ENCODE assay signal across 8 mouse cellular contexts in genomic region chr1:136346373-136347035, GRCm38 (mm10). TPM values are rescaled to one million over a fixed set of nuclear protein-coding genes. Genes with fewer than 3 reads are reported as not detected.
DNase-seq lines count a peak whose midpoint lies in the region; ATAC-seq and TF ChIP-seq lines count a peak whose summit lies in the region.

No protein-coding gene starts in this region.

- WGBS in kidney, embryonic 16.5 days, result 2% methylated on average over 12 of the region's 12 CpGs
- WGBS in hindbrain, embryonic 11.5 days, result 7% methylated on average over 12 of the region's 12 CpGs

- H3K4me2 ChIP-seq in kidney, embryonic 16.5 days (replicated peaks; ENCODE audit: low read depth, low read length), result peak overlapping the region; percentile 92
- H3K4me2 ChIP-seq in hindbrain, embryonic 11.5 days (replicated peaks; ENCODE audit: low read depth, low read length), result peak overlapping the region; percentile 71

- peak overlapping the region; percentile 67; the same call in 1 of the 2 replicates for H3K27ac ChIP-seq in kidney, embryonic 16.5 days (ENCODE audit: low read length)
- H3K27ac ChIP-seq in bone marrow macrophage, adult 2 months (ENCODE audit: insufficient read depth, low read depth, low read length), result peak overlapping the region; percentile 35
- H3K27ac ChIP-seq in hindbrain, embryonic 11.5 days (ENCODE audit: low read depth, low read length), result peak overlapping the region; percentile 97

- TF ChIP-seq CTCF in bone marrow macrophage, adult 2 months (IDR thresholded peaks at IDR 0.05; ENCODE audit: low read depth, low read length), result no peak

- peaks cover 37% of the 10 kb centered on the region for H3K4me1 ChIP-seq in kidney, embryonic 16.5 days (ENCODE audit: insufficient read depth, low read length)
- peaks cover 10% of the 10 kb centered on the region for H3K4me1 ChIP-seq in bone marrow macrophage, adult 2 months (ENCODE audit: control insufficient read depth, insufficient read depth, low read length)
- H3K4me1 ChIP-seq in hindbrain, embryonic 11.5 days (replicated peaks; ENCODE audit: control insufficient read depth, insufficient read depth, low read length), result peaks cover 2% of the 10 kb centered on the region; the same call in 1 of the 2 replicates

- no peak for DNase-seq in kidney, postnatal 25 days
- no peak for DNase-seq in hindbrain, embryonic 11.5 days (ENCODE audit: low spot score)
- no peak for DNase-seq in adrenal gland, postnatal 25 days
- DNase-seq in thymus, postnatal 14 days, result no peak
- DNase-seq in ovary, postnatal 14 days (ENCODE audit: low spot score), result no peak

- H3K9me3 ChIP-seq in kidney, embryonic 16.5 days (ENCODE audit: low read length), result no peaks in the 10 kb centered on the region
- H3K9me3 ChIP-seq in hindbrain, embryonic 11.5 days (ENCODE audit: control insufficient read depth, low read length), result no peaks in the 10 kb centered on the region

- 0 out of 2 replicates have a peak, but pooled peaks have one; percentile 9 for ATAC-seq in kidney, embryonic 16.5 days (ENCODE audit: low FRiP score, low TSS enrichment)
- ATAC-seq in hindbrain, embryonic 11.5 days (ENCODE audit: low FRiP score), result peak; percentile 49; the same call in 1 of the 2 replicates
- ATAC-seq in megakaryocyte progenitor cell, adult 5-6 weeks (replicated peaks; ENCODE audit: poor library complexity), result peak; percentile 23

- TF ChIP-seq POLR2A in bone marrow macrophage, adult 2 months (IDR thresholded peaks at IDR 0.05; ENCODE audit: borderline replicate concordance, low read depth, low read length), result no peak

- peak overlapping the region; percentile 97 for H3K4me3 ChIP-seq in kidney, embryonic 16.5 days (ENCODE audit: low read length)
- H3K4me3 ChIP-seq in bone marrow macrophage, adult 2 months (ENCODE audit: insufficient read depth, low read length), result peak overlapping the region; percentile 87
- peak overlapping the region; percentile 95 for H3K4me3 ChIP-seq in hindbrain, embryonic 11.5 days (ENCODE audit: low read depth, low read length)

- H3K9ac ChIP-seq in kidney, embryonic 16.5 days (replicated peaks; ENCODE audit: low read length), result peak overlapping the region; percentile 96
- peak overlapping the region; percentile 58; the same call in 1 of the 2 replicates for H3K9ac ChIP-seq in hindbrain, embryonic 11.5 days (ENCODE audit: low read depth, low read length)

- no peaks in the 10 kb centered on the region for H3K36me3 ChIP-seq in kidney, embryonic 16.5 days (ENCODE audit: insufficient read depth, low read length)
- H3K36me3 ChIP-seq in hindbrain, embryonic 11.5 days (ENCODE audit: control insufficient read depth, insufficient read depth, low read length), result no peaks in the 10 kb centered on the region

- no peaks in the 10 kb centered on the region for H3K27me3 ChIP-seq in kidney, embryonic 16.5 days (ENCODE audit: insufficient read depth, low read length)
- H3K27me3 ChIP-seq in hindbrain, embryonic 11.5 days (ENCODE audit: control insufficient read depth, insufficient read depth, low read length), result no peaks in the 10 kb centered on the region

RNA-seq across cellular contexts. Expression of gene Camsap2, which starts 0.6 kb away (rescaled TPM):
- polyA plus RNA-seq in kidney, embryonic 16.5 days (2015; fragmentation: Nextera tagmentation; extraction: Ambion mirVana), result 9.0 and 9.2 TPM in 2 replicates
- 18.1 and 21.2 TPM in 2 replicates for polyA plus RNA-seq in bone marrow macrophage, adult 2 months (2012; ENCODE audit: insufficient read depth, insufficient read length, missing spikeins)
- polyA plus RNA-seq in hindbrain, embryonic 11.5 days (2014; fragmentation: Nextera tagmentation; extraction: Ambion mirVana), result 36.7 and 40.1 TPM in 2 replicates
- total RNA-seq in megakaryocyte progenitor cell, adult 5-6 weeks (2015), result 8.6 and 8.7 TPM in 2 replicates
- total RNA-seq in megakaryocyte progenitor cell, adult 5-6 weeks (2017), result 11.5 and 12.8 TPM in 2 replicates
- total RNA-seq in adrenal gland, postnatal 25 days (2021), result 39.4 and 46.0 TPM in 2 replicates

Comparison
In these comparisons a context has a peak if more than half of its experiments do, and no peak if none do; other contexts are left out.
1. H3K27ac ChIP-seq: peak in every context shown above with its lines; median percentile 97 in hindbrain, embryonic 11.5 days; 67 in kidney, embryonic 16.5 days; 35 in bone marrow macrophage, adult 2 months.